Mouse (Mus musculus): ENCODE measurements around the gene Tmem59l. TPM values are rescaled to one million over a fixed set of nuclear protein-coding genes. Genes with fewer than 3 reads are reported as not detected.
A peak's percentile ranks its signal among the peaks of the same experiment; 100 is the strongest.

The Tmem59l gene
- polyA plus RNA-seq, 1 experiment: 62.6 TPM

DNA sequence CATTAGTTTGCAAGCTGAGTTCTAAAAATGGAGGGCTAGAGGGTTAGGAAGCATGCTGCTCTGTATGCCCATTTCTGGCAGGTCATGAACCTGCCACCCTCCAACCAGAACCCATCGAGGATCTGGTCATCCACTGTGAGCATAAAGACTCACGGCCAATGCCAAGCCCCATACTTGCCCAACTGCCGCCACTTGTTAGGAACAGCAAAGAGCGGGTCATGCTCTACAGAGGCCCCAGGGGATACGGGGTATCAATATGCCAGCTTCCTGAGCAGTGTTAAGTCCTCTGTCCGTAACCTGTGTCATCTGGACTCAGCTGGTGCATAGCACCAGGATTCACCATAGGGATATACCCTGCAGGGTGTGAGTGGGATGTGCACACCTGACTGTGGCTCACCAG lies 23.0 kb downstream of the Tmem59l start:
- TF ChIP-seq POLR2A (IDR thresholded peaks at IDR 0.05; ENCODE audit: control insufficient read depth, low read depth, low read length) (no peak), CTCF (IDR thresholded peaks at IDR 0.05; ENCODE audit: control insufficient read depth, insufficient read depth, insufficient replicate concordance, low read depth, low read length) (no peak)
- Histone ChIP-seq H3K4me1 (ENCODE audit: control insufficient read depth, insufficient read depth, low read length) (peaks cover 11% of the 10 kb centered on the region), H3K36me3 (ENCODE audit: control insufficient read depth, insufficient read depth, low read length) (no peaks in the 10 kb centered on the region), H3K27me3 (ENCODE audit: control insufficient read depth, insufficient read depth, low read length) (no peaks in the 10 kb centered on the region), H3K4me3 (ENCODE audit: control insufficient read depth, low read depth, low read length) (no peak overlapping the region), H3K27ac (ENCODE audit: control insufficient read depth, insufficient read depth, low read depth, low read length) (no peak overlapping the region)

DNA sequence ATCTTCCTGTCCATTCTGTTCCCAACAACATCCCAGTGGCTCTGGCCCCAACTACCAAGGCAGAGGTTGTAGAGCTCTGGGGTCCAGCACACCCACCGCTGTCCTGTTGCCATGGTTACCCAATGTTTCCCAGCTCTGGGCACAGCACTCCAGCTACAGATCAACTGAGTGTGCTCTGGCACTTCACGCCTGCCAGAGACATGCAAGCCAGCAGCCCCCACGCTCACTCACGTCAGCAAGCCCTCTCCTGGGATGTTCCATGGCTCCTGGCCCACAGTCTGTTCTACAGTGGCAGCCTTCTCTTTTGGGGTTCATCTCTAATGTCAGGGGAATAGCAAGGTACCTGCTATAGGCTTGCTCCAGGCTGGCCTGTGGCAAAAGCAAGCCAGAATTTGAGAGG lies 23.9 kb downstream of the Tmem59l start:
- Histone ChIP-seq H3K4me1 (ENCODE audit: control insufficient read depth, insufficient read depth, low read length) (peaks cover 11% of the 10 kb centered on the region), H3K4me3 (ENCODE audit: control insufficient read depth, low read depth, low read length) (no peak overlapping the region), H3K27me3 (ENCODE audit: control insufficient read depth, insufficient read depth, low read length) (no peaks in the 10 kb centered on the region), H3K27ac (ENCODE audit: control insufficient read depth, insufficient read depth, low read depth, low read length) (no peak overlapping the region), H3K36me3 (ENCODE audit: control insufficient read depth, insufficient read depth, low read length) (no peaks in the 10 kb centered on the region)
- TF ChIP-seq CTCF (IDR thresholded peaks at IDR 0.05; ENCODE audit: control insufficient read depth, insufficient read depth, insufficient replicate concordance, low read depth, low read length) (no peak), POLR2A (IDR thresholded peaks at IDR 0.05; ENCODE audit: control insufficient read depth, low read depth, low read length) (no peak)

DNA sequence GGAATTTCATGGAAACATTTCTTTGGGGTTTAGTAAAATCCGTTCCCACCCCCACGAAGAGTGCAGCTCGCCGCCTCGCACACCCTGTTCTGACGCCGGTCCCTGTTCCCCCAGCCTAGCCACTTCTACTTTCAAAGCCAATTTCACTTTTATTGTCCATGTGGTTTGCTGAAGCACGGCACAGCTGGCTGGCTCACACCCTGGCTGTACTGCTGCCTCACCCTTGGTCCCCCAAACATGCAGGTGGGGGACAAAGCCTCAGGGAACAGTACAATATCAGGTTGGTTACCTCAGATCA lies 24.7 kb downstream of the Tmem59l start:
- Histone ChIP-seq H3K27ac (ENCODE audit: control insufficient read depth, insufficient read depth, low read depth, low read length) (peak overlapping the region; percentile 59), H3K4me3 (ENCODE audit: control insufficient read depth, low read depth, low read length) (no peak overlapping the region), H3K27me3 (ENCODE audit: control insufficient read depth, insufficient read depth, low read length) (no peaks in the 10 kb centered on the region), H3K4me1 (ENCODE audit: control insufficient read depth, insufficient read depth, low read length) (peaks cover 11% of the 10 kb centered on the region), H3K36me3 (ENCODE audit: control insufficient read depth, insufficient read depth, low read length) (no peaks in the 10 kb centered on the region)
- no peak for TF ChIP-seq CTCF (IDR thresholded peaks at IDR 0.05; ENCODE audit: control insufficient read depth, insufficient read depth, insufficient replicate concordance, low read depth, low read length)
- TF ChIP-seq POLR2A (IDR thresholded peaks at IDR 0.05; ENCODE audit: control insufficient read depth, low read depth, low read length): no peak

GRCm38 (mm10) chr8:70461765-70462515 lies 25.2 kb downstream of the Tmem59l start:
- H3K27me3 ChIP-seq (ENCODE audit: control insufficient read depth, insufficient read depth, low read length): no peaks in the 10 kb centered on the region
- H3K4me3 ChIP-seq (ENCODE audit: control insufficient read depth, low read depth, low read length): no peak overlapping the region
- no peak for TF ChIP-seq CTCF (IDR thresholded peaks at IDR 0.05; ENCODE audit: control insufficient read depth, insufficient read depth, insufficient replicate concordance, low read depth, low read length)
- TF ChIP-seq POLR2A (IDR thresholded peaks at IDR 0.05; ENCODE audit: control insufficient read depth, low read depth, low read length): no peak
- no peaks in the 10 kb centered on the region for H3K36me3 ChIP-seq (ENCODE audit: control insufficient read depth, insufficient read depth, low read length)
- peak overlapping the region; percentile 62 for H3K27ac ChIP-seq (ENCODE audit: control insufficient read depth, insufficient read depth, low read depth, low read length)
- H3K4me1 ChIP-seq (ENCODE audit: control insufficient read depth, insufficient read depth, low read length): peaks cover 11% of the 10 kb centered on the region

DNA sequence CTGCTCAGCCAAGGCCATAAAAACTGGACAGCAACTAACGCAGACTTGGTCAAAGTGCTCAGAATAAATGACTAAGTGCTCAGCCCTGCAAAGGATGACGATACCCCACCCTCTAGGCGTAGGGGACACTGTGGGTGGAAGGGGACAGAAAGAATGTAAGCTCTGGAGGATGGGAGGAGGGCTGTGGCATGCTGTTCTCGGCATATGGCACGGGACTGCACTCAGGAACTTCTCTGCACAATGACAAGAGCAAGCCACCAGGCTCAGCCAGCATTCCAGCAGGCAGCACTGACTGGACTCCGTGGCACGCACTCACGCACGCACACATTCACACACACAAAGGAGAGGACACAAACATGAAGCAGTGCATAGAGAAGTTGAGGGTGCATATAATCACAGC lies 26.6 kb downstream of the Tmem59l start:
- Histone ChIP-seq H3K36me3 (ENCODE audit: control insufficient read depth, insufficient read depth, low read length) (no peaks in the 10 kb centered on the region), H3K27me3 (ENCODE audit: control insufficient read depth, insufficient read depth, low read length) (no peaks in the 10 kb centered on the region), H3K4me3 (ENCODE audit: control insufficient read depth, low read depth, low read length) (no peak overlapping the region), H3K4me1 (ENCODE audit: control insufficient read depth, insufficient read depth, low read length) (peaks cover 11% of the 10 kb centered on the region), H3K27ac (ENCODE audit: control insufficient read depth, insufficient read depth, low read depth, low read length) (no peak overlapping the region)
- no peak for TF ChIP-seq CTCF (IDR thresholded peaks at IDR 0.05; ENCODE audit: control insufficient read depth, insufficient read depth, insufficient replicate concordance, low read depth, low read length)
- no peak for TF ChIP-seq POLR2A (IDR thresholded peaks at IDR 0.05; ENCODE audit: control insufficient read depth, low read depth, low read length)

- TF ChIP-seq CTCF (IDR thresholded peaks at IDR 0.05; ENCODE audit: control insufficient read depth, insufficient read depth, insufficient replicate concordance, low read depth, low read length): no peak
- TF ChIP-seq POLR2A (IDR thresholded peaks at IDR 0.05; ENCODE audit: control insufficient read depth, low read depth, low read length): no peak
- Histone ChIP-seq H3K27ac (ENCODE audit: control insufficient read depth, insufficient read depth, low read depth, low read length) (no peak overlapping the region), H3K36me3 (ENCODE audit: control insufficient read depth, insufficient read depth, low read length) (no peaks in the 10 kb centered on the region), H3K4me1 (ENCODE audit: control insufficient read depth, insufficient read depth, low read length) (peaks cover 11% of the 10 kb centered on the region), H3K4me3 (ENCODE audit: control insufficient read depth, low read depth, low read length) (no peak overlapping the region), H3K27me3 (ENCODE audit: control insufficient read depth, insufficient read depth, low read length) (no peaks in the 10 kb centered on the region)
Observed at GRCm38 (mm10) chr8:70460199-70460598, 27.0 kb downstream of the Tmem59l start.

- Histone ChIP-seq H3K36me3 (ENCODE audit: control insufficient read depth, insufficient read depth, low read length) (no peaks in the 10 kb centered on the region), H3K27ac (ENCODE audit: control insufficient read depth, insufficient read depth, low read depth, low read length) (no peak overlapping the region)
- TF ChIP-seq POLR2A (IDR thresholded peaks at IDR 0.05; ENCODE audit: control insufficient read depth, low read depth, low read length) (no peak), CTCF (IDR thresholded peaks at IDR 0.05; ENCODE audit: control insufficient read depth, insufficient read depth, insufficient replicate concordance, low read depth, low read length) (no peak)
Observed at GRCm38 (mm10) chr8:70459636-70460035, 27.5 kb downstream of the Tmem59l start.

More at GRCm38 (mm10) chr8:70459636-70460035, 27.5 kb downstream of the Tmem59l start:
- peaks cover 11% of the 10 kb centered on the region for H3K4me1 ChIP-seq (ENCODE audit: control insufficient read depth, insufficient read depth, low read length)
- H3K27me3 ChIP-seq (ENCODE audit: control insufficient read depth, insufficient read depth, low read length): no peaks in the 10 kb centered on the region
- H3K4me3 ChIP-seq (ENCODE audit: control insufficient read depth, low read depth, low read length): no peak overlapping the region

All from testis, adult 2 months (tissue).